In the genomic region with DNA sequence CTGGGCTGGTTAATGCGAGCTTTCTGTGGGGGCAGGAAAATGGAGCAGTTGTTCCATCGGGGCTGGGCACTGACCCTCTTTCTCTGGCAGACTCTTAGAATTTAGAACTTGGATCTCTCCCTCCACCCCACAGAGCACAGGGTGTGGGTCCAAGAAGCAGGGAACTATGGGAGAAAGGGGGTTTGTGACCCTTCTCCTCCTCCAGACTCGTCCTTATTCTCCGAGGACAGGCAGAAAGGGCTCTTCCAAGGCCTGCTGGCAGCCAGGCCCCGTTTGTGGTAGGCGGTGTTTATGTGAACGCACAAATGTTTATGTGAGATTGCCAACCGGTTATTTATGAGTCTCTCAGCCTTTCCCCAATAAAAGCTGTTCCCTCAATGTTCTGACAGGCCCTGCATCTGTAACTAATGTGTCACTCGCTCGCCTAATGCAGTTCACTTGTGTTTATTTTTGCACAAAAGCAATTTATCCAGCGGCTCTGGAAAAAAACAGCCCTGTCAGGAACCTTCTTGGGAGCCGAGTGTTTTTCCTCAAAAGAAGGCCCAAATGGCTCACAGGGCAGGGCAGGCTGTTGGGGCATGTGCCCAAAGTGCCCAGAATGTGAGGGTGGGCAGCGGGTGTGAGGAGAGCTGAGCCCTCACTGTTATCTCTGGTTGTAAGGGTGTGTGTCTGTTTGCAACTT, we compare ENCODE assay signal across 9 mouse cellular contexts. TPM values are rescaled to one million over a fixed set of nuclear protein-coding genes. Genes with fewer than 3 reads are reported as not detected.
A peak's percentile ranks its signal among the peaks of the same experiment; 100 is the strongest.
DNase-seq lines count a peak whose midpoint lies in the region; ATAC-seq and TF ChIP-seq lines count a peak whose summit lies in the region.
"Had no signal": no experiment of that assay in that cellular context is flagged by ENCODE, and none has a peak within 500 bp of the region (broad histone marks: within the 10 kb centered on the region; RNA-seq: fewer than 3 reads in every experiment).

No protein-coding gene starts in this region.

- H3K4me1 ChIP-seq in forebrain, embryonic 12.5 days, result 0 out of 2 replicates have a peak, but pooled peaks cover 9% of the 10 kb centered on the region
- H3K4me1 ChIP-seq in forebrain, embryonic 10.5 days, result peaks cover 9% of the 10 kb centered on the region; the same call in 1 of the 2 replicates
- peaks cover 8% of the 10 kb centered on the region; the same call in 1 of the 2 replicates for H3K4me1 ChIP-seq in forebrain, postnatal 0 days (ENCODE audit: insufficient read depth)

- H3K36me3 ChIP-seq in forebrain, embryonic 12.5 days (replicated peaks), result no peaks in the 10 kb centered on the region
- no peaks in the 10 kb centered on the region for H3K36me3 ChIP-seq in forebrain, embryonic 10.5 days (replicated peaks)
- H3K36me3 ChIP-seq in forebrain, postnatal 0 days (ENCODE audit: insufficient read depth), result no peaks in the 10 kb centered on the region

- H3K4me2 ChIP-seq in forebrain, embryonic 12.5 days, result no peak overlapping the region
- H3K4me2 ChIP-seq in forebrain, postnatal 0 days (ENCODE audit: low read depth), result no peak overlapping the region

- H3K4me3 ChIP-seq in forebrain, embryonic 12.5 days (replicated peaks), result no peak overlapping the region
- H3K4me3 ChIP-seq in forebrain, embryonic 10.5 days, result no peak overlapping the region
- no peak overlapping the region for H3K4me3 ChIP-seq in forebrain, postnatal 0 days (ENCODE audit: low read depth, low read length)

- DNase-seq in forebrain, embryonic 10.5 days (ENCODE audit: extremely low spot score, low spot score), result no peak
- peak; percentile 95 for DNase-seq in NIH3T3 (ENCODE audit: low read depth)
- peak; percentile 72 for DNase-seq in forebrain, postnatal 0 days
- peak; percentile 59 for DNase-seq in kidney, postnatal 10 days
- peak; percentile 75 to 80 for DNase-seq in lung, adult 18-20 months
- peak; percentile 46 for DNase-seq in right cerebral cortex, postnatal 25 days

- 68% methylated on average over 13 of the region's 13 CpGs for WGBS in forebrain, embryonic 12.5 days
- WGBS in forebrain, embryonic 10.5 days, result 87% methylated on average over 13 of the region's 13 CpGs
- WGBS in forebrain, postnatal 0 days, result 22% methylated on average over 13 of the region's 13 CpGs

- H3K9ac ChIP-seq in forebrain, embryonic 12.5 days, result no peak overlapping the region
- H3K9ac ChIP-seq in forebrain, postnatal 0 days, result 0 out of 2 replicates have a peak overlapping the region, but pooled peaks have one; percentile 22

- no peak for TF ChIP-seq CTCF in forebrain, postnatal 0 days (IDR thresholded peaks at IDR 0.05; ENCODE audit: low read depth)

- H3K27me3 ChIP-seq in forebrain, embryonic 12.5 days, result no peaks in the 10 kb centered on the region
- H3K27me3 ChIP-seq in forebrain, embryonic 10.5 days (ENCODE audit: poor library complexity, severe bottlenecking), result no peaks in the 10 kb centered on the region
- H3K27me3 ChIP-seq in forebrain, postnatal 0 days (ENCODE audit: insufficient read depth, low read length), result no peaks in the 10 kb centered on the region
- H3K27me3 ChIP-seq: CH12.LX had no signal

- no peaks in the 10 kb centered on the region for H3K9me3 ChIP-seq in forebrain, embryonic 12.5 days
- H3K9me3 ChIP-seq in forebrain, embryonic 10.5 days, result no peaks in the 10 kb centered on the region
- no peaks in the 10 kb centered on the region for H3K9me3 ChIP-seq in forebrain, postnatal 0 days (ENCODE audit: low read length)

- H3K27ac ChIP-seq in forebrain, embryonic 12.5 days, result peak overlapping the region; percentile 43; the same call in 1 of the 2 replicates
- H3K27ac ChIP-seq in forebrain, embryonic 10.5 days, result no peak overlapping the region
- peak overlapping the region; percentile 57 for H3K27ac ChIP-seq in forebrain, postnatal 0 days (ENCODE audit: low read depth, low read length)

- no peak for ATAC-seq in forebrain, embryonic 12.5 days (ENCODE audit: low FRiP score)
- peak; percentile 90 for ATAC-seq in forebrain, postnatal 0 days
- ATAC-seq in monocyte, adult 5-6 weeks (replicated peaks; ENCODE audit: insufficient number of reproducible peaks, low FRiP score, low TSS enrichment, poor library complexity, severe bottlenecking), result no peak

RNA-seq across cellular contexts. Expression of a gene that starts 42.1 kb away (rescaled TPM):
- polyA plus RNA-seq in forebrain, embryonic 12.5 days (2016; fragmentation: Nextera tagmentation; extraction: Ambion mirVana), result not detected in 2 replicates
- polyA plus RNA-seq in forebrain, embryonic 10.5 days (2016; fragmentation: Nextera tagmentation; extraction: Ambion mirVana), result 0.25 and 0.36 TPM in 2 replicates
- total RNA-seq in forebrain, postnatal 0 days (2014; rRNA removed), result not detected in 2 replicates
- not detected in 2 replicates for polyA plus RNA-seq in forebrain, postnatal 0 days (2015; fragmentation: Nextera tagmentation; extraction: Ambion mirVana)
- total RNA-seq in monocyte, adult 5-6 weeks (2017), result 60.0 to 68.3 TPM (median 64.2 TPM) in 3 replicates
